Mouse (Mus musculus) limb, embryonic 12.5 days (tissue): Measurements from ENCODE around the gene Txnip. TPM values are rescaled to one million over a fixed set of nuclear protein-coding genes. Genes with fewer than 3 reads are reported as not detected.
A peak's percentile ranks its signal among the peaks of the same experiment; 100 is the strongest.

Source experiments
- ATAC-seq: fragments of 200-750 bp; cut with Nextera tagmentation; 2 replicates; pipeline ENCODE4 v1.8.0; 2017; ENCODE audit warnings: low read depth, moderate TSS enrichment; ENCODE audit not compliant: insufficient number of reproducible peaks, insufficient read depth, low FRiP score, low TSS enrichment
- H3K27ac ChIP-seq: fragments of 300-500 bp; sonication (generic); 2 replicates; pipeline ENCODE4 v1.5.1; 2016; ENCODE audit warnings: mild to moderate bottlenecking, moderate library complexity
- H3K27me3 ChIP-seq: fragments of 300-500 bp; sonication (generic); 2 replicates; pipeline ENCODE4 v1.6.1; 2016; ENCODE audit warnings: mild to moderate bottlenecking, moderate library complexity
- H3K36me3 ChIP-seq: fragments of 300-500 bp; sonication (generic); 2 replicates; pipeline ENCODE4 v1.6.1; 2016; ENCODE audit warnings: mild to moderate bottlenecking, moderate library complexity
- H3K4me1 ChIP-seq: fragments of 300-500 bp; sonication (generic); replicated peaks from 2 replicates; pipeline ENCODE4 v1.6.1; 2016
- H3K4me2 ChIP-seq: fragments of 300-500 bp; sonication (generic); 2 replicates; pipeline ENCODE4 v1.6.1; 2016; ENCODE audit warnings: mild to moderate bottlenecking, moderate library complexity
- H3K4me3 ChIP-seq: fragments of 300-500 bp; sonication (generic); replicated peaks from 2 replicates; pipeline ENCODE4 v1.5.1; 2016; ENCODE audit warnings: mild to moderate bottlenecking
- H3K9ac ChIP-seq: fragments of 300-500 bp; sonication (generic); replicated peaks from 2 replicates; pipeline ENCODE4 v1.6.1; 2016; ENCODE audit warnings: mild to moderate bottlenecking, moderate library complexity
- H3K9me3 ChIP-seq: fragments of 300-500 bp; sonication (generic); 2 replicates; pipeline ENCODE4 v1.6.1; 2016; ENCODE audit warnings: mild to moderate bottlenecking, moderate library complexity
- WGBS: fragments of 180-500 bp; shearing (Covaris S2); methylation state at CpG from one replicate; pipeline ENCODE4 v1.1.7; 2016; 5-methylcytosine and 5-hydroxymethylcytosine counted together
- polyA plus RNA-seq: library from polyadenylated mRNA; unstranded; fragments of >200 nt; fragmentation: Nextera tagmentation; extraction: Ambion mirVana; gene quantifications from 2 replicates; pipeline ENCODE4 v1.2.1, GENCODE M21; 2016

The Txnip gene
- polyA plus RNA-seq, 1 experiment from 2014 or later: 68.2 TPM

DNA sequence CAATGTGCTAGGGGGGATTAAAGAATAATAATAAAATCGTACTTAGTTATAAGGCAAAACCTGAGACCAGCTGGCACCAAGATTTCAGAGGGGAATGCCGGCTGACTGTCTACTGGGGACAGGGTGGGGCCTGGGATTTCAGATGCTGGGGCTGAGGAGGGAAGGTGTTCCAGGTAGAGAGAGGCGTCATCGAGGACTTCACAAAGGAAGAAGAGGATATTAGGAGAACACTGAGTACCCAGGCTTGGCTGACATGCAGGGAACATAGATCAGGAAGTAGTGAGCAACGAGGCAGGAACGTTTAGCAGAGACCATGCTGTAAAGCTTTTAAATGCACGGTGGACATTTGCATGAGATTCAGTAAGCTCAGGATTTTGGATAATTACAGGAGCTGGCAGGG lies 5.9 kb upstream of the Txnip start:
- 70% methylated on average over 7 of the region's 7 CpGs for WGBS
- Histone ChIP-seq H3K36me3 (no peaks in the 10 kb centered on the region), H3K9me3 (no peaks in the 10 kb centered on the region), H3K4me2 (no peak overlapping the region), H3K4me3 (no peak overlapping the region), H3K4me1 (peaks cover 34% of the 10 kb centered on the region), H3K27me3 (no peaks in the 10 kb centered on the region), H3K27ac (no peak overlapping the region), H3K9ac (no peak overlapping the region)
- no peak for ATAC-seq

GRCm38 (mm10) chr3:96553601-96554000 lies 4.2 kb upstream of the Txnip start:
- no peak overlapping the region for H3K27ac ChIP-seq
- H3K4me1 ChIP-seq: peaks cover 32% of the 10 kb centered on the region
- H3K27me3 ChIP-seq: no peaks in the 10 kb centered on the region
- H3K4me3 ChIP-seq: no peak overlapping the region
- no peaks in the 10 kb centered on the region for H3K36me3 ChIP-seq
- H3K9ac ChIP-seq: no peak overlapping the region
- H3K9me3 ChIP-seq: no peaks in the 10 kb centered on the region
- ATAC-seq: no peak
- H3K4me2 ChIP-seq: no peak overlapping the region
- WGBS: 75% methylated on average over 6 of the region's 6 CpGs

GRCm38 (mm10) chr3:96554251-96554650 lies 3.5 kb upstream of the Txnip start:
- Histone ChIP-seq H3K4me2 (no peak overlapping the region), H3K9me3 (no peaks in the 10 kb centered on the region), H3K4me3 (no peak overlapping the region), H3K9ac (no peak overlapping the region), H3K27ac (no peak overlapping the region), H3K27me3 (no peaks in the 10 kb centered on the region), H3K4me1 (peaks cover 38% of the 10 kb centered on the region), H3K36me3 (peaks cover under 1% of the 10 kb centered on the region)
- WGBS: 80% methylated on average over 6 of the region's 6 CpGs
- ATAC-seq: no peak

DNA sequence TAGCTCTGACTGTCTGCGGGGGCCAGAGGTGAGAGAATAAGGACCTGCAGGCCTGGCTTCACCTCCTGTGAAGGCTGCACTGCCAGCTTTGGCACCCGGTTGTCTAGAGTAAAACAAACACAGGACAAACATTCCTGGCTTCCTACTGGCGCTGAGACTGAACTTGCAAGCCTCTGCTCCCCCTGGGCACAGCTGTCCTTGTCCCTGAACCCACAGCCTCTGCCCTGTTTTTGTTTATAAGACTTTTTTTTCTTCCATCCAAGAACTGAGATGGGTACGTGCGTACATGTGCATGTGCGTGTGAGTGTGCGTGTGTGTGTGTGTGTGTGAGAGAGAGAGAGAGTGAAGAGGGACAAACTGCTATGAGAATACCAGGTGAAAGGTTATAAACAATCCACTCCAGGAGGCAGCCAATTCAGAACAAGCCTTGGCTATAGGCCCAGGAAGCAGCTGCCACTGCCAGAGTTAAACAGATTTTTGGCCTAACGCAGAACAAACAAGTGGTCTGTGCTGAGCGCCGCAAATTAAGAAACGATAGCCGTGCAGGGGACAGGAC lies 2.6 kb upstream of the Txnip start:
- Histone ChIP-seq H3K27ac (peak overlapping the region; percentile 86), H3K4me2 (no peak overlapping the region), H3K4me1 (peaks cover 47% of the 10 kb centered on the region), H3K36me3 (peaks cover 10% of the 10 kb centered on the region), H3K9ac (no peak overlapping the region; the same call in 1 of the 2 replicates), H3K27me3 (no peaks in the 10 kb centered on the region), H3K9me3 (no peaks in the 10 kb centered on the region), H3K4me3 (no peak overlapping the region)
- ATAC-seq: no peak
- WGBS: 50% methylated on average over 12 of the region's 12 CpGs

DNA sequence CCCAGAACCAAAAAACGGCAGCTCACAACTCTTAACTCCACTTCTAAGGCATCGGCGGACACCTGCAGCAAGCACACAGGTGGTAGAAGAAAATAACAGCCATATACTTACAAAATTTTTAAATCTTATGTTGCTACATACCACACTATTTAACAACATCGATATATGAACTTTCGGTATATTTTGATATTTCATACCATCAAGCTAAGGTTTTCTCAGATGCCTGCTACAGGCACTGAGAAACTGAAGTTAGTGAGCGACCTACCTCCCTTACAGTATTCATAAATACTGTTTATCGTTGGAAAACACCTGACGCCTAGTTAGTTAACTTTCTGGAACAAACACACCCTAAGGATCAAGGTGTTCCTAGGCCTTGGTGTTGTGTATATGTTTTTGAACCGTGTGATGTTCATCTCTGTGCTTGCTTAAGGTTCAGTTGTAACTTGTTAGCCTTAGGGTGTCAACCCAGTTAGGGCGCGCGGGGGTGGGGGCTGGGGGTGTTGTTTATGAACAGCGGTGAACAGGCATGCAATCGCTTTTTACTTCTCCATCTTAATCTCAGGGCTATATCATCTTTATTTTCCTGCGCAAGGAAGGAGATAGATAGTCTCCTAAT lies 1.6 kb upstream of the Txnip start:
- peak overlapping the region; percentile 90 for H3K27ac ChIP-seq
- H3K4me1 ChIP-seq: peaks cover 54% of the 10 kb centered on the region
- H3K4me3 ChIP-seq: peak overlapping the region; percentile 65
- H3K36me3 ChIP-seq: peaks cover 19% of the 10 kb centered on the region
- H3K9ac ChIP-seq: peak overlapping the region; percentile 71; the same call in 1 of the 2 replicates
- H3K9me3 ChIP-seq: no peaks in the 10 kb centered on the region
- peak overlapping the region; percentile 76 for H3K4me2 ChIP-seq
- 83% methylated on average over 15 of the region's 15 CpGs for WGBS
- no peaks in the 10 kb centered on the region for H3K27me3 ChIP-seq
- ATAC-seq: no peak

- H3K4me2 ChIP-seq: peak overlapping the region; percentile 76
- peak overlapping the region; percentile 90 for H3K27ac ChIP-seq
- 10% methylated on average over 22 of the region's 22 CpGs for WGBS
- H3K36me3 ChIP-seq: peaks cover 24% of the 10 kb centered on the region
- no peaks in the 10 kb centered on the region for H3K9me3 ChIP-seq
- H3K27me3 ChIP-seq: no peaks in the 10 kb centered on the region
- H3K9ac ChIP-seq: peak overlapping the region; percentile 71
- peak overlapping the region; percentile 65 for H3K4me3 ChIP-seq
- peaks cover 51% of the 10 kb centered on the region for H3K4me1 ChIP-seq
- no peak for ATAC-seq
Measured at GRCm38 (mm10) chr3:96556651-96557635, 814 bp upstream of the Txnip start.

DNA sequence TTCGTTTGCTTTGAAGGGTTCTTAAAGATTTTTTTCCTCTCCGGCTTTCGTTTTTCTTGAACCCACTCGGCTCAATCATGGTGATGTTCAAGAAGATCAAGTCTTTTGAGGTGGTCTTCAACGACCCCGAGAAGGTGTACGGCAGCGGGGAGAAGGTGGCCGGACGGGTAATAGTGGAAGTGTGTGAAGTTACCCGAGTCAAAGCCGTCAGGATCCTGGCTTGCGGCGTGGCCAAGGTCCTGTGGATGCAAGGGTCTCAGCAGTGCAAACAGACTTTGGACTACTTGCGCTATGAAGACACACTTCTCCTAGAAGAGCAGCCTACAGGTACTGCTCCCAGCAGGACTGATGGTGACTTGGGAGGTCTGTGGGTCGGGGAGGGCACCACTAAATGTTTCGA lies 402 bp downstream of the Txnip start:
- WGBS: under 1% methylated on average over 17 of the region's 17 CpGs
- peak overlapping the region; percentile 74 for H3K9ac ChIP-seq
- no peaks in the 10 kb centered on the region for H3K9me3 ChIP-seq
- no peaks in the 10 kb centered on the region for H3K27me3 ChIP-seq
- no peak for ATAC-seq
- peaks cover 51% of the 10 kb centered on the region for H3K4me1 ChIP-seq
- H3K36me3 ChIP-seq: peaks cover 24% of the 10 kb centered on the region
- peak overlapping the region; percentile 76 for H3K4me2 ChIP-seq
- H3K27ac ChIP-seq: peak overlapping the region; percentile 89
- H3K4me3 ChIP-seq: peak overlapping the region; percentile 65

GRCm38 (mm10) chr3:96558668-96559196 lies 975 bp downstream of the Txnip start:
- H3K4me2 ChIP-seq: peak overlapping the region; percentile 76
- no peaks in the 10 kb centered on the region for H3K9me3 ChIP-seq
- H3K9ac ChIP-seq: peak overlapping the region; percentile 74
- 45% methylated on average over 10 of the region's 10 CpGs for WGBS
- ATAC-seq: no peak
- no peaks in the 10 kb centered on the region for H3K27me3 ChIP-seq
- H3K4me1 ChIP-seq: peaks cover 53% of the 10 kb centered on the region
- 0 out of 2 replicates have a peak overlapping the region, but pooled peaks have one; percentile 7 for H3K27ac ChIP-seq
- H3K4me3 ChIP-seq: peak overlapping the region; percentile 65
- peaks cover 24% of the 10 kb centered on the region for H3K36me3 ChIP-seq

DNA sequence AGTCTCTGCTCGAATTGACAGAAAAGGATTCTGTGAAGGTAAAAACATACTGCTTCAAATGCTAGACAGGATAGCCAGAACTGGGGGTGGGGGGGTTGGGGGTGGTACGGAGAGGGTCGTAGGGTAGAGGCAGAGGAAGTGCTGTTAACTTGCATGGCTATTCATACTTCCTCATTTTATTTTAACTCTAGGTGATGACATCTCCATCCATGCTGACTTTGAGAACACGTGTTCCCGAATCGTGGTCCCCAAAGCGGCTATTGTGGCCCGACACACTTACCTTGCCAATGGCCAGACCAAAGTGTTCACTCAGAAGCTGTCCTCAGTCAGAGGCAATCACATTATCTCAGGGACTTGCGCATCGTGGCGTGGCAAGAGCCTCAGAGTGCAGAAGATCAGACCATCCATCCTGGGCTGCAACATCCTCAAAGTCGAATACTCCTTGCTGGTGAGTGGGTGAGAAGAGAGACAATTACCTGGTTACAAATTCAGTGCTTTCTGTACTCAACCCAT lies 1.7 kb downstream of the Txnip start:
- WGBS: 85% methylated on average over 12 of the region's 12 CpGs
- H3K36me3 ChIP-seq: peaks cover 24% of the 10 kb centered on the region
- no peaks in the 10 kb centered on the region for H3K27me3 ChIP-seq
- peaks cover 60% of the 10 kb centered on the region for H3K4me1 ChIP-seq
- H3K27ac ChIP-seq: no peak overlapping the region
- no peaks in the 10 kb centered on the region for H3K9me3 ChIP-seq
- peak overlapping the region; percentile 76 for H3K4me2 ChIP-seq
- peak overlapping the region; percentile 74 for H3K9ac ChIP-seq
- H3K4me3 ChIP-seq: peak overlapping the region; percentile 65
- no peak for ATAC-seq

- peak overlapping the region; percentile 74 for H3K9ac ChIP-seq
- H3K4me2 ChIP-seq: peak overlapping the region; percentile 76
- H3K4me1 ChIP-seq: peaks cover 60% of the 10 kb centered on the region
- no peak for ATAC-seq
- H3K36me3 ChIP-seq: peaks cover 24% of the 10 kb centered on the region
- peak overlapping the region; percentile 65 for H3K4me3 ChIP-seq
- 87% methylated on average over 23 of the region's 23 CpGs for WGBS
- peak overlapping the region; percentile 47 for H3K27ac ChIP-seq
- no peaks in the 10 kb centered on the region for H3K9me3 ChIP-seq
- no peaks in the 10 kb centered on the region for H3K27me3 ChIP-seq
Measured at GRCm38 (mm10) chr3:96559911-96560850, 2.4 kb downstream of the Txnip start.
